ENCODE assay signal across 10 mouse cellular contexts in the genomic region with DNA sequence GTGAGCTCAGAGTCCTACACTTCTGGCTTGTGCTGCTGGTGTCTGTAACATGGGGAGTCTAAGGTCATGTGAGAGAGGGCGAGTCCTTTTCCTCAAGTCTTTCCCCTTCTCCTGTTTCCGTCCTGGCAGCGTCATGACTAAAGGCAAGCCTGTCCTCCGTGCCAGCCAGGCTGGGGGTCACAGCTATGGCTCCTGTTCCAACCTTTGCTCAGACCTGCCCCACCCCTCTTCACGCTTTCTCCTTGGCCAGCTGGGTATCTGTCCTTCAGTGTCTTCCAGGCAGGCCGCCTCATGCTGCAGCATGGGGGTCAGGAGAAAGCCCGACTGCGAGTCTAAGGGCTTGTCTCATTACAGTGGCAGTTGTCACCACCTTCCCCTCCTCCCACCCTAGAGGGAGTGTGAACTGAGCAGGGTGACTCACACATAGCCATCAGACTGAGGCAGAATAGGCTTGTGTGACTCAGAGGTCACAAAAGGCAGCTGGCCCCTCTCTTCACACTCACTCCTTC. TPM values are rescaled to one million over a fixed set of nuclear protein-coding genes. Genes with fewer than 3 reads are reported as not detected.
DNase-seq lines count a peak whose midpoint lies in the region; ATAC-seq lines count a peak whose summit lies in the region.
"Had no signal": no experiment of that assay in that cellular context is flagged by ENCODE, and none has a peak within 500 bp of the region (broad histone marks: within the 10 kb centered on the region; RNA-seq: fewer than 3 reads in every experiment).

No protein-coding gene starts in this region.

- no peaks in the 10 kb centered on the region for H3K9me3 ChIP-seq in lung, embryonic 16.5 days (ENCODE audit: control insufficient read depth, low read length)
- H3K9me3 ChIP-seq in embryonic facial prominence, embryonic 11.5 days (replicated peaks; ENCODE audit: control insufficient read depth, low read length): no peaks in the 10 kb centered on the region
- H3K9me3 ChIP-seq in intestine, embryonic 15.5 days: no peaks in the 10 kb centered on the region
- H3K9me3 ChIP-seq in stomach, embryonic 14.5 days (ENCODE audit: control insufficient read depth, low read depth, low read length): no peaks in the 10 kb centered on the region
- H3K9me3 ChIP-seq: limb, embryonic 15.5 days had no signal

- H3K4me2 ChIP-seq in lung, embryonic 16.5 days (ENCODE audit: low read depth, low read length): no peak overlapping the region
- no peak overlapping the region for H3K4me2 ChIP-seq in embryonic facial prominence, embryonic 11.5 days (ENCODE audit: low read depth, low read length)
- 0 out of 2 replicates have a peak overlapping the region, but pooled peaks have one; percentile 9 for H3K4me2 ChIP-seq in intestine, embryonic 15.5 days (replicated peaks)
- no peak overlapping the region for H3K4me2 ChIP-seq in stomach, embryonic 14.5 days (replicated peaks; ENCODE audit: low read depth, low read length)
- H3K4me2 ChIP-seq: limb, embryonic 15.5 days had no signal

- DNase-seq in lung, postnatal 25 days (ENCODE audit: low spot score): no peak
- DNase-seq in embryonic facial prominence, embryonic 11.5 days (ENCODE audit: low spot score): no peak
- no peak for DNase-seq in spleen, adult 18-20 months

- no peak overlapping the region for H3K27ac ChIP-seq in lung, embryonic 16.5 days (ENCODE audit: low read length)
- no peak overlapping the region for H3K27ac ChIP-seq in embryonic facial prominence, embryonic 11.5 days (replicated peaks; ENCODE audit: low read depth, low read length)
- peak overlapping the region; percentile 77 for H3K27ac ChIP-seq in intestine, embryonic 15.5 days
- H3K27ac ChIP-seq in stomach, embryonic 14.5 days (ENCODE audit: low read length): no peak overlapping the region
- H3K27ac ChIP-seq: limb, embryonic 15.5 days had no signal

- H3K9ac ChIP-seq in lung, embryonic 16.5 days (ENCODE audit: low read length): no peak overlapping the region
- no peak overlapping the region for H3K9ac ChIP-seq in embryonic facial prominence, embryonic 11.5 days (replicated peaks; ENCODE audit: low read length)
- no peak overlapping the region for H3K9ac ChIP-seq in intestine, embryonic 15.5 days
- no peak overlapping the region for H3K9ac ChIP-seq in stomach, embryonic 14.5 days (replicated peaks; ENCODE audit: low read depth, low read length)
- H3K9ac ChIP-seq: limb, embryonic 15.5 days had no signal

- H3K4me1 ChIP-seq in lung, embryonic 16.5 days (replicated peaks; ENCODE audit: control insufficient read depth, insufficient read depth, low read length): peaks cover 15% of the 10 kb centered on the region
- no peaks in the 10 kb centered on the region for H3K4me1 ChIP-seq in embryonic facial prominence, embryonic 11.5 days (ENCODE audit: control insufficient read depth, insufficient read depth, low read length)
- peaks cover 17% of the 10 kb centered on the region for H3K4me1 ChIP-seq in intestine, embryonic 15.5 days (replicated peaks)
- H3K4me1 ChIP-seq in stomach, embryonic 14.5 days (ENCODE audit: control insufficient read depth, insufficient read depth, low read length): 0 out of 2 replicates have a peak, but pooled peaks cover 6% of the 10 kb centered on the region

- H3K36me3 ChIP-seq in lung, embryonic 16.5 days (ENCODE audit: control insufficient read depth, insufficient read depth, low read length): no peaks in the 10 kb centered on the region
- no peaks in the 10 kb centered on the region for H3K36me3 ChIP-seq in embryonic facial prominence, embryonic 11.5 days (replicated peaks; ENCODE audit: control insufficient read depth, insufficient read depth, low read depth, low read length)
- H3K36me3 ChIP-seq in intestine, embryonic 15.5 days: no peaks in the 10 kb centered on the region
- H3K36me3 ChIP-seq in stomach, embryonic 14.5 days (ENCODE audit: control insufficient read depth, insufficient read depth, low read length): no peaks in the 10 kb centered on the region
- H3K36me3 ChIP-seq: limb, embryonic 15.5 days had no signal

- H3K4me3 ChIP-seq in lung, embryonic 16.5 days (ENCODE audit: low read length): no peak overlapping the region
- H3K4me3 ChIP-seq in embryonic facial prominence, embryonic 11.5 days (ENCODE audit: low read depth, low read length): no peak overlapping the region
- H3K4me3 ChIP-seq in intestine, embryonic 15.5 days (replicated peaks): no peak overlapping the region
- H3K4me3 ChIP-seq in stomach, embryonic 14.5 days (ENCODE audit: low read depth, low read length): no peak overlapping the region
- H3K4me3 ChIP-seq: erythroblast, embryonic 14.5 days; limb, embryonic 15.5 days had no signal

- peak; percentile 48 for ATAC-seq in lung, embryonic 16.5 days (ENCODE audit: low read depth)
- ATAC-seq in embryonic facial prominence, embryonic 11.5 days (replicated peaks; ENCODE audit: insufficient number of reproducible peaks, low FRiP score, low TSS enrichment, low read depth): peak; percentile 29; the same call in 1 of the 2 replicates
- peak; percentile 75 for ATAC-seq in intestine, embryonic 15.5 days
- 0 out of 2 replicates have a peak, but pooled peaks have one; percentile 33 for ATAC-seq in stomach, embryonic 14.5 days (ENCODE audit: insufficient number of reproducible peaks, insufficient read depth, low FRiP score, low read depth)
- ATAC-seq in monocyte, adult 5-6 weeks (replicated peaks; ENCODE audit: insufficient number of reproducible peaks, low FRiP score, low TSS enrichment, poor library complexity, severe bottlenecking): no peak
- ATAC-seq in megakaryocyte progenitor cell, adult 5-6 weeks (replicated peaks; ENCODE audit: poor library complexity): no peak

- WGBS in lung, embryonic 16.5 days: 37% methylated on average over 8 of the region's 8 CpGs
- 67% methylated on average over 8 of the region's 8 CpGs for WGBS in embryonic facial prominence, embryonic 11.5 days
- 45% methylated on average over 8 of the region's 8 CpGs for WGBS in intestine, embryonic 15.5 days
- 51% methylated on average over 8 of the region's 8 CpGs for WGBS in stomach, embryonic 14.5 days

- H3K27me3 ChIP-seq in lung, embryonic 16.5 days (ENCODE audit: control insufficient read depth, insufficient read depth, low read depth, low read length): no peaks in the 10 kb centered on the region
- H3K27me3 ChIP-seq in embryonic facial prominence, embryonic 11.5 days (ENCODE audit: control insufficient read depth, insufficient read depth, low read length): no peaks in the 10 kb centered on the region
- no peaks in the 10 kb centered on the region for H3K27me3 ChIP-seq in intestine, embryonic 15.5 days (replicated peaks)
- H3K27me3 ChIP-seq in stomach, embryonic 14.5 days (ENCODE audit: control insufficient read depth, insufficient read depth, low read length): no peaks in the 10 kb centered on the region
- H3K27me3 ChIP-seq: limb, embryonic 15.5 days had no signal

RNA-seq across cellular contexts. Expression of a gene that starts 23.0 kb away (rescaled TPM):
- 0.80 and 0.94 TPM in 2 replicates for polyA plus RNA-seq in lung, embryonic 16.5 days (2015; fragmentation: Nextera tagmentation; extraction: Ambion mirVana)
- polyA plus RNA-seq in embryonic facial prominence, embryonic 11.5 days (2014; fragmentation: Nextera tagmentation; extraction: Ambion mirVana): 12.5 and 14.7 TPM in 2 replicates
- polyA plus RNA-seq in intestine, embryonic 15.5 days (2015; fragmentation: Nextera tagmentation; extraction: Ambion mirVana): 120 and 142 TPM in 2 replicates
- 7.5 and 8.0 TPM in 2 replicates for polyA plus RNA-seq in stomach, embryonic 14.5 days (2014; fragmentation: Nextera tagmentation; extraction: Ambion mirVana)
- not detected in 3 replicates for total RNA-seq in monocyte, adult 5-6 weeks (2017)
- 7.4 and 8.2 TPM in 2 replicates for total RNA-seq in megakaryocyte progenitor cell, adult 5-6 weeks (2015)
- total RNA-seq in megakaryocyte progenitor cell, adult 5-6 weeks (2017): 8.2 and 9.8 TPM in 2 replicates
- polyA plus RNA-seq: erythroblast, embryonic 14.5 days had no signal

RNA-seq across cellular contexts. Expression of a gene that starts 32.9 kb away (rescaled TPM):
- polyA plus RNA-seq in lung, embryonic 16.5 days (2015; fragmentation: Nextera tagmentation; extraction: Ambion mirVana): 38.3 and 41.9 TPM in 2 replicates
- 9.4 and 12.1 TPM in 2 replicates for polyA plus RNA-seq in embryonic facial prominence, embryonic 11.5 days (2014; fragmentation: Nextera tagmentation; extraction: Ambion mirVana)
- 176 and 204 TPM in 2 replicates for polyA plus RNA-seq in intestine, embryonic 15.5 days (2015; fragmentation: Nextera tagmentation; extraction: Ambion mirVana)
- polyA plus RNA-seq in stomach, embryonic 14.5 days (2014; fragmentation: Nextera tagmentation; extraction: Ambion mirVana): 20.3 and 22.5 TPM in 2 replicates
- total RNA-seq in monocyte, adult 5-6 weeks (2017): 5.5 to 19.7 TPM (median 8.6 TPM) in 3 replicates
- 11.4 and 12.2 TPM in 2 replicates for total RNA-seq in megakaryocyte progenitor cell, adult 5-6 weeks (2015)
- 8.5 and 12.2 TPM in 2 replicates for total RNA-seq in megakaryocyte progenitor cell, adult 5-6 weeks (2017)

RNA-seq across cellular contexts. Expression of a gene that starts 51.8 kb away (rescaled TPM):
- 3.0 and 3.2 TPM in 2 replicates for polyA plus RNA-seq in lung, embryonic 16.5 days (2015; fragmentation: Nextera tagmentation; extraction: Ambion mirVana)
- 8.9 and 11.5 TPM in 2 replicates for polyA plus RNA-seq in embryonic facial prominence, embryonic 11.5 days (2014; fragmentation: Nextera tagmentation; extraction: Ambion mirVana)
- polyA plus RNA-seq in intestine, embryonic 15.5 days (2015; fragmentation: Nextera tagmentation; extraction: Ambion mirVana): 6.1 and 6.8 TPM in 2 replicates
- polyA plus RNA-seq in stomach, embryonic 14.5 days (2014; fragmentation: Nextera tagmentation; extraction: Ambion mirVana): 4.9 and 6.1 TPM in 2 replicates
- total RNA-seq in monocyte, adult 5-6 weeks (2017): 0.78 to 1.5 TPM in 2 of 3 replicates, not detected in the other
- 0.56 TPM in 1 of 2 replicates, not detected in the other for total RNA-seq in megakaryocyte progenitor cell, adult 5-6 weeks (2015)
- not detected in 2 replicates for total RNA-seq in megakaryocyte progenitor cell, adult 5-6 weeks (2017)
- polyA plus RNA-seq: erythroblast, embryonic 14.5 days had no signal

Comparison
In these comparisons a context has a peak if more than half of its experiments do, and no peak if none do; other contexts are left out.
1. ATAC-seq: peak in lung, embryonic 16.5 days (single experiment), embryonic facial prominence, embryonic 11.5 days (single experiment), intestine, embryonic 15.5 days (single experiment) and stomach, embryonic 14.5 days (single experiment); none in monocyte, adult 5-6 weeks (single experiment) and megakaryocyte progenitor cell, adult 5-6 weeks (single experiment).